Mouse (Mus musculus): ENCODE measurements at regions not wholly inside any gene's neighbourhood (a gene's known extent, or its start where the extent isn't known, plus 50 kb on each side); places are given as distances from the start of the nearest gene placed in this dataset.

DNA sequence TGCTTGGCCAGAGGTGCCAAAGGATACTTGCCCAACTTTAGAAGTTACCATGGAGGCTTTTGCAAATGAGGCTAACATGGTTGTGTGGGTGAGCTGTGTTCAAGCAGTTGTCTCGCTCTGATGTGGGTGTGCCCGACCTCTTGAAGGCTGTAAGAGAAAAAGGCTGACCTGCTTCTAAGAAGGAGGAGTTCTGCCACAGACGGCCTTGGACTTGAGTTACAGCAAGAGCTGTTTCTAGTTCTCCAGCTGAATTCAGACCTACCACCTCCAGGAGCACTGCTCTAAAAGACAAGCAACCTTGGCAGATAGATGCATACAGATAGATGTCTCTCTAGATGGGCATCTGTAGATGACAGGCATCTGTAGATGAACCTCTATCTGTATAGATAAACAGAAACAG is 202.7 kb upstream of the A230072I06Rik start:
- DNase-seq, result no peak

DNA sequence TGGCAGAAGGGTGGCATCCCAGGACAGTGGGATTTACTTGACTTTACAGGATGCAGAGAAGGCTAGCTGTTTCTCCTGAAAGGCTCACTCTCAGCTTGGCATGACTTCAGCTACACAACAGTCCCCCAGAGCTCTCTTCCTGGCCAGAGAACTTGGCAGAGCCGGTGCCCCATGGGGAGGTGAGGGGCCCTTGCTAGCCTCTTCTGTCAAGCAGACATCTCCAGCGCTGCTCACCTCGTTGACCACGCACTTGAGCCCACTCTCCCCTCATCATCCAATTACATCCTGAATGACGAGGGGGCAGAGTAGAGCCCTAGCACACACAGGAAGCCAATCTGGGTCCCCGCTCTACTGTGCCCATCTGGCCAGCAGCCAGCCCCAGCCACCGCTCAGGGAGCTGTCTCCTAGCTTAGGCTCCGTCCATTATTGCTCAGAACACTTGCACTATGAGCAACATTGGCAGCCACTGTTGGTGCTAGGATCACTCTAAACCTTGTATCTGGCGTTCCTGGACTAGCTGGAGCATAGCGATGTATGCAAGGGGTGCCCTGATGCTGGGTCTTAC is 201.7 kb upstream of the A230072I06Rik start:
- no peak for DNase-seq

DNA sequence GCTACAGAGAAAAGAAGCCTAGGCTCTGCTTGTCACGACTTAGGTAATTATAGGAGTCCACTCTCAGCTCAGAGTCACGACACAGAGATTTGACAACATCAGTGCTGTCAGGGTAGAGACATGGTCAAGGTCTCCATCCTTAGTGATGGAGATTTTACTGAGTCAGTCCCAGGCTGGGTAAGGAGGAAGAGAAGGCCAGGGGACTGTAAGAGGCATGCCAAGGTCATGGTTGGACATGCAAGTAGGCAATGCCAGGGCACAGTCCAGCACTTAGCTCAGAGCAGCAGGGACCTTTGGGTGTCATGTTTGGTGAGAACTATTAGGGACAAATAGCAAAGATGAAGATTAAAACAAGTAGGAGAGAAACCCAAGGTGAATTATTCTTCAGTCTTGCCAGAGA is 200.7 kb upstream of the A230072I06Rik start:
- no peak for DNase-seq

DNA sequence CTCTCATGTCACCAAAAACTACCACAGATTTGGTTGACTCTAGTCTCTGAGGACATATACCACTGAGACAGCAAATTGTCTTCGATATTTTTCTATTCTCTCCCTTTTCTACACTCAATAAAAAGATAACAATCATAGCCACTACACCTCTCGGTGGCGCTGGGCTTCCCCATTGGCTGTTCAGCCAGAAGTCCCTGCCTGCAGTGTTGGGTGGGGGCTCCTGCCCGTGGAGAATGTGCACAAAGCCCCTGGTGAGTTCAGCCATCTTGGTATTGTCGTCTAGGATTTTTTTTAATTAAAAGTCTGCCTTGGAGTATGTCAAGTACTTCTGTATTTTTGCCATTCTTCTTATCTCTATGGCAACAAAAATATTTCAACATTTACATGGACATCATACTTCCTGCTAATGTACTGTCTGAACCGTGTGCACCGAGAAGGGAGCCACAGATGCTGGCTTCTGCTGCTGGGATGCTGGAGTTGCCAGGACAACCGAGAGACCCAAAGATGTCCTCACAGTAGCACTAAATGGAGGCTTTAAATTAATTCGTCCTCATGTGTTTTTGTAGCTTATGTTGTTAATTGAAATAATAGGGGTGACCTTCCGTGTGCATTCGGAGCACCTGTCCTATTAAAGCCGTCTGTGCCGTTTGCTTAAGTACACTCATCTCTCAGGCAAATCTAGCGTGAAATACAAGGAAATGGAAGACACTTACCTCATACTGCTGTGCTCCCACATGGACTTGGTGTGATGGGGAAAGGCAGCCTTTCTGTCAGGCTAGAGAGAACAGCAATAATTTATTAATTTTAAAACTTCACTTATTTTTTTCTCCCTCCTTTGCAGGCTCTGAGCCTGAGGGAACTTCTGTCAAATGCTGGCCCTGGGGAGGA is 199.7 kb upstream of the A230072I06Rik start:
- DNase-seq, result no peak

DNA sequence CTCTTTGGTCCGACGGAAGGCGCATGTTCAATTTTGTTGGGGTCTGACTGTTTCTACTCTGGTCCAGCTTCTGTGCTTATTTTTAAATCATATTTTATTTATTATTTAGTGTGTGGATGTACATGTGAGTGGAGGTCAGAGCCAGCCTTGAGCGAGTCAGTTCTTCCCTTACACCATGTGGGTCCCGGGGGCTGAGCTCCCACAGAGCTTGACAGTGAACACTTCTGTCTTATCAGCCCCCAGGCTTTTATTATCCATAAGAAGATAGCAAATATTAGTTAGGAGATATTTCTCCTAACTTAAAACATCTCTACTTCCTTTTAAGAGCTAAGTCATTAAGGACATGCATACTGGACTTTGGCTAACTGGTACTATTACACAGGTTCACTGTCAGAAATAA is 197.1 kb upstream of the A230072I06Rik start:
- no peak for DNase-seq

DNA sequence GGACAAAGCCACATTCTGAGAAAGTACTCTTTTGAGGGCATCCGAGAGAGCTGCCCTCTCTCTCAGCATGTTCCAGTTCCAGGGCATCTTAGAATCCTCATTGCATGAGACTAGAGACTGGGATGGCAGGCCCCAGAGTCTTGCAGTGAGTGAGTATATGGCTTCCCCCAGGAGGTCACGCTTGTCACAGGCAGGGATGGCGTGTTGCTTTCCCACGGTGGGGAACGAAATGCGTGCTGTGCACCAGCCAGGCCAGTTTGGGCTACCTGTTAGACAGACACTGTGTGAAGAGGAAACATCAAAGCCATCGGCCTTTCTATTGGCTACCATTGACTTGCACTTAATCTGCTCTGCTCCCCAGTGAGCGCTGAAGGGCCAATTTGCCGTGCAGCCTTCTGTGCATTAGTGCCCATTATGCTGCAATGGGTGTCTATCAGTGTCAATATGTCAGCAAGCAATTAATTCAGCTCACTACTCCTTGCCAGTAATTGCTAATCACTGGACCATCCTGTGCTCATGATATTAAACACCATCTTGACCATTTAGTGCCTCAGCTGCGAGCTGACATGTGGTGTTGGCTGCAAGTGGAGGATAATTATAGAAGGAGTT is 191.3 kb upstream of the A230072I06Rik start:
- DNase-seq, result no peak

DNA sequence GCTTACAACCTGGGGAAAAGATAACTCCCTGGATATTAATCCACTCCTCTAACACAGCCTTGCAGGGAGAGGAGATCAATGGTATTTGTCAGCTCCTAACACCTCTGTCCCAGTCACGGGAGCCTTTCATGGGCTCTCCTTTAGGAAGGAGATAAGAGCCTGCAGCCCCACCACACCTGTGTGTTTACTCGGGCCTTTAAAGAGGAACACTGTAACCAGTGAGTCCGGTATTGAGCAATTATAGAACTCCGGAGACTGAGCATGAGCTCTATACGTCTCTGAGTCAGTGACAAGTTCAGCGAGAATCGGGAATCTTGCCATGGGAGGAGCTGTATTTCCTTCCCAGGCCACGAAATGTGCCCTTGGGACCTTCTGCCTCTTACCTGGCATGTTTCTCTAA is 178.5 kb upstream of the A230072I06Rik start:
- no peak for DNase-seq

DNA sequence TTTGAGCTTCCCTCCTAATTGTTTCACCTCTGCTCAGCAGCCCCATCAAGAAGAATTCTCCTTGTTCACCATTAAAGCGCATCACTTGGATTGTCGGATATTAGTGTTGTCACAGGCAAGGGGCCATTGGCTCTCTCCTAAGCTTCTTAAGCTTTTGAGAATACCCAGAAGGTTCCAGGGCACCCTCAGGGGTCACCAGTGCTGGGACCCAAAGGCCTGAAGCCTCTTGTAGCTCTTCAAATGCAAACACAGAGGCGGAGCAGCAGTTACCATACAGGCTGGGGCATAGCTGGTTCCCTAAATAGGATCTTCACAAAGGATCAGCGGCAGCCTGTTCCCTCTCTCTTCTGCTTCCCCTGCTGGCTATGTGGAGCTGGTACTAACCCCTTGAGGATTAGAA is 175.3 kb upstream of the A230072I06Rik start:
- no peak for DNase-seq

DNA sequence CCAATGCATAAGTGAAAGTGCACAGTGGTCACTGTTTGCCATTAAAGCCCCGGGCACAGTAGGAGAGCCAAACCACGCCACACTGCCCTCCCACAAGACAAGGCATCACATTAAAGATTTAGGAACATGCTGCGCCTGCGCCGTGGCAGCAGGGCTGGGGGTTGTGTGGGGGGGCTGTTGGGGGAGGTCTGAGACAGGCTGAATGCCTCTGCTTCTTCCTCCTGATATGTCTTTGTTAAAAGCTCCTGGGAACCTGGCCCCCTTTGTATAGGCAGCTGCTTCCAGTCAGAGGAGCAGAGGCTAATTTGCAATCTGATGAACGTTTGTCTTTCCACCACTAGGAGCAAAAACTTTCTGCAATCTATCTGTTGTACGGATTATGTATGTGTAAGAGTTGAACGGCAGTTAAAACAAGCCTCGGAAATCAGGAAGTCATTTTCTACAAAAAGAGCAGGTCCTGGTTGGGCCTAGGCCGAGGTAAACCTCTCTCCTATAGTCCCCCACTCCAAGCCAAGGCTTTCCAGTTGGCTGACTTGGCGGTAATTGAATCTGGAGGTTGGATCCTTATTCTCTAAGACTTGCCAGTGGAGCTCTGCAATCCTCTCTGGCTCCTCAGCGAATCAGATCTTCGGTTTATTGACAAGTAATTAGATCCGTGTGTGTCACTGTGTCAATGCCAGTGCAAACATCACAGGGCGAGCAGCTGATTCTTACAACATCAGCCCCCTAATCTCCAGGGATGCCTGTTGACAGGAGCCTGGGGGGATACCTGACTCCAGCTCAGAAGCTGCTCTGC is 173.3 kb upstream of the A230072I06Rik start:
- no peak for DNase-seq

DNA sequence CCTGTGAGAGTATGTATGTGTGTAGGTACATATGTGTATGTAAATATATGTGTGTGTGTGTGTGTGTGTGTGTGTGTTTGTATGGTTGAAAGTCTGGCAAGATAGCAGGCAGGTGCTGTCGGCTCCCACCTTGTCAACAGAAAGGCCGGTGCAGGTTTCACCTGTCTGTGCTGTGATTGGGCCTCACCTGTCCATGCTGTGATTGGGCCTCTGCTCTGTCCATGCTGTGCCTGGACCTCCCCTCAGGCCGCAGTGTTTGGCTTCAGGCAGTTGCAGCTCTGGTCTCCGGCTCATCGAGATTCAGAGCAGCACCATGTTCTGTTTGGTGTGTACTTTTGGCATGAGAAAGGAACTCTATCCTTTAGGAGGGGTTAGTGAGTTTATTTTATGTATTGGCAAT is 170.0 kb upstream of the A230072I06Rik start:
- DNase-seq, result no peak

DNA sequence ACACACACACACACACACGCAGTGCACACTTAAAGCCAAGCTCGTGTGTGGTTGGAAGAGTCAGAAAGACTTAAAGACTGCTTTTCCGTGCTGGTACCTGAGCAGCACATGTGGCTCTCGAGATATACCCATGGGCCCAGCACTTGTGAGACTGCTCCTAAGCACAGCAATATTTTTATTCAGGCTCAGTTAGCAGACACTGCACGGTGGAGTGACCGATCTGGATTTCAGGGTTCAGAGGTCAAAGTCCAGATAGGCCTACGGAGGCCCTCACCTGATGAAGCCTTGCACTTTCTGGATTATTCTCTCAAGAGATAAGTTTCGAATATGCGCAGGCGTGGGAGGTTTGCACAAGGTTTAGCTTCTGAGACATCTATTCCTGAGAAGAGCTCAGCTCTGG is 167.0 kb upstream of the A230072I06Rik start:
- no peak for DNase-seq

DNA sequence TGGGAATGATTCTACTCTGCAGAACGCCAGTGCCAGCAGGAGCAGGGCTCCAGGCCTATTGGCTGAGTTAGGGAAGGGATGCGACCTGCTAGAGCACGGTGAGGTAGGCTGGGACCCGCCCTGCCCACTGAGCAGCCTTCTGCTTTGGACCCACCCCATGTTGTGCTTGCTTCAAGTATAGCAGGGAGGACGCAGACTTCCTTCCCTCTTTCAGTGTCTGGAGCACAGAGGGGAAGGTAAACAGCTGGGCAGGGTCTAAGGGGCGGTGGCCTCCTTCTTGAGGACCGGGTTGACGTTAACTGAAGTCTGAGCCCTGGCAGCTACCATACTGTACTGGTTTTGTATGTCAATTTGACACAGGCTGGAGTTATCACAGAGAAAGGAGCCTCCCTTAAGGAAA is 165.6 kb upstream of the A230072I06Rik start:
- no peak for DNase-seq

DNA sequence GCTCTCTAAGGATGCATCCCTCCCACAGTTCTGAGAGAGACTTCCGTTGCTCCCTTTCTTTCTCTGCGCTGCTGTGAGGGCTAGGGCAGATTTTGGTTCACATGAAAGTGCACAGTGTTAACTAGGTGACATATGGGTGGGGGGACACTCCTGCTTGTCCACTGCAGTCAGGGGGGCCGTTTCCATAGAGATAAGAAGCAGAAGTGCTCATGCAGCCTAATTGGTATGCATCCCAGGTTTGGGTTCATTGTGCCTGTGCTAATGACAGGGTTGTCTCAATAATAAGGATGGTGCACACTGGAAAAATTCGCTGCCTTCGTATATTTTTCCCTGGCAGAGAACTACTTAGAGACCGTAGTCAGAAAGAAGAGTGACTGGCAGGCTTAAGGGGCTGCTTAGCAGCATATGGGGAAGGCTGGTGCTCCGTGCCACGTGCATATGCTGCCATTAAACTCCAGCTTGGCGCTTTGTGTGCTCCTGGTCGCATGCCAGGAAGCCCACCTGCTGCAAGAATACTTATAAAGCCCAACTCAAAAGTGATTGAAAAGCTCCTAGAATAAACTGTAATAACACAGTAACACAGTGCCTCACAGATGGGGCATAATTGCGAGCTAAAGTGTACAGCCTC is 152.1 kb upstream of the A230072I06Rik start:
- DNase-seq, result no peak

DNA sequence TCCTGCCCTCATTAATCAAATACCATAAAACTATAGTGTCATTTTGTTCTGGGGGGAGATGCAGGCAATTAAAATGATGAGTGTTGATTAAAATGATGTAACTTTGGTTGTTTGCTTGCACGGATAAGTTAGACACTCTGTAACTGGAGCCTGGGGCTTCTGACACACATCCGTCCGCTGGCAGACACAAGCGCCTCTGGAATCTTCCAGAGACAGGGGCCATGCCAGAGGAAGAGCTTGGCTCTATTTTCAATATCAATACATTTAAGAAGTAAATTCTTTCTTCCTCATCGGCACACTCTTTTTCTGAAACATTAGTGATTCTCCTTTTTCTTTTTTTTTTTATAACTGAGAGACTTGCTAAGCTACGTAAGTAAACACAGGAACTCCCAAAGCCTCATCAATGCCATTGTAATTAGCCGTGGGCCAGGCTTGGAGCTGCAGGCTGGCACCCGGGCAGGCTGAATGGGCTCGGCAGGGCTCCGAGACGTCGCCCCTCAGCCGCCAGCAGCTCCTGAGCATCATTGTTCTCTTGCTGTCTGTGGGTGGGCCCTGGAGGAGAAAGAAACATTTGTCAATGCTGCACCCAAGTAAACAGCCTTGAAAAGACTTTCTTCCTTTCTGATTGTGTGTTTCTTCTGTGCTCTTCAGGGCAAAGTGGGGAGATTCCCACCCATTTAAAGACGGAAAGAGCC is 151.4 kb upstream of the A230072I06Rik start:
- DNase-seq, result no peak

DNA sequence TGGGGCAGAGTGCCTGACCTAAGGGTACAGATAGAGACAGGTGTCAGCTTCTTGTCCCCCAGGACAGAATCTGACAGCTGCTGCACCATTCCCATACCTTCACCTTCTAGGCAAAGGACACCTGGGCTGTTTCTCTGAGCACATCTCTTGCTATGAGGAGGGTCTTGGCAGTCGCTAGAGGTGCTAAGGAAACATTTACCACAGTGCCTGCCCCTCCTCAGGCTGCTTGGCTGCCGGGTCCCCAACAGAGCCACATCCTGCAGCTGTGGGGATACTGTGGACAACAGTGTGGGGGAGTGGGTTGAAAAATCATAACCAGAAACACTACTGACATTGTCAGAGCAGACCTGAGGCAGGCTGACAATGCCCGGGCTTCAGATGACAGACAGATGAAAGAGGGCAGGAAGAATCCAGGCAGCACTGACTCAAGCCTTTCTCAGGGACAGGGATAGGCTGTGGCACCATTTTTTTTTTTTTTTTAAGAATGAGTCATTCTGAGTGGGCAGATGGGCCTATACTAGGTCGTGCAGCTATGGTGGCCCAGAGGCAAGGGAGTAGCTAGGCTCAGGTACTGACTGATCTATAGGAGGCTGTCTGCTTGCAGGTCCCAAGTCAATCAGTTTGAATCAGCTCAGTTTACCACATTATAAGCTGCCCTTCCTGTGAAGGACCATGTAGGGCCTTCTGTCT is 150.7 kb upstream of the A230072I06Rik start:
- no peak for DNase-seq

DNA sequence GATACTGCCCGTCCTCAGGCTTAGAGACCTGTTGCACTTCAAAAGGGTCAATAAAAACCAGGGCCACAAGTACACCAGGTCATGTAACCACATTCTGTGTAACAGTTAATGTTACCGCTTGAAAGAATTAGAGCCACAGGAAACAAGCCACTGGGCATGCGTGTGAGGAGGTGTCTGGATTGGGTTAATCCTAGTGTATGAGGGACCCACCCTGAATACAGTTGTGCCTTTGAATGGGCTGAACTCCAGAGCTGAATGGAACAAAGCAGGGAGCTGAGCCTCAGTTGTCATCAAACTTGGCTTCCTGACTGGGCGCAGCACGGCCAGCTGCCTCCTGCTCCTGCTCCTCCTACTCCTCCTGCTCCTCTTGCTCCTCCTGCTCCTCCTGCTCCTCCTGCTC is 148.0 kb upstream of the A230072I06Rik start:
- no peak for DNase-seq

DNA sequence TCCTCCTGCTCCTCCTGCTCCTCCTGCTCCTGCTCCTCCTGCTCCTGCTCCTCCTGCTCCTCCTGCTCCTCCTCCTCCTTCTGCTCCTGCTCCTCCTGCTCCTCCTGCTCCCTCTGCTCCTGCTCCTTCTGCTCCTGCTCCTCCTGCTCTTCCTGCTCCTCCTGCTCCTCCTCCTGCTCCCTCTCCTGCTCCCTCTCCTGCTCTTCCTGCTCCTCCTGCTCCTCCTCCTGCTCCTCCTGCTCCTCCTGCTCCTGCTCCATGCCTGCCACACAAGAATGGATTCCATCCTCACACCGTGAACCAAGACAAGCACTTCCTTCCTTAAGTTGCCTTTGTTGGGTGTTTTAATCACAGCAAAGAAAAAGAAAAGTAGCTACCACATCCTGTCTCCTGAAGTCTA is 144.4 kb upstream of the A230072I06Rik start:
- DNase-seq, result no peak

DNA sequence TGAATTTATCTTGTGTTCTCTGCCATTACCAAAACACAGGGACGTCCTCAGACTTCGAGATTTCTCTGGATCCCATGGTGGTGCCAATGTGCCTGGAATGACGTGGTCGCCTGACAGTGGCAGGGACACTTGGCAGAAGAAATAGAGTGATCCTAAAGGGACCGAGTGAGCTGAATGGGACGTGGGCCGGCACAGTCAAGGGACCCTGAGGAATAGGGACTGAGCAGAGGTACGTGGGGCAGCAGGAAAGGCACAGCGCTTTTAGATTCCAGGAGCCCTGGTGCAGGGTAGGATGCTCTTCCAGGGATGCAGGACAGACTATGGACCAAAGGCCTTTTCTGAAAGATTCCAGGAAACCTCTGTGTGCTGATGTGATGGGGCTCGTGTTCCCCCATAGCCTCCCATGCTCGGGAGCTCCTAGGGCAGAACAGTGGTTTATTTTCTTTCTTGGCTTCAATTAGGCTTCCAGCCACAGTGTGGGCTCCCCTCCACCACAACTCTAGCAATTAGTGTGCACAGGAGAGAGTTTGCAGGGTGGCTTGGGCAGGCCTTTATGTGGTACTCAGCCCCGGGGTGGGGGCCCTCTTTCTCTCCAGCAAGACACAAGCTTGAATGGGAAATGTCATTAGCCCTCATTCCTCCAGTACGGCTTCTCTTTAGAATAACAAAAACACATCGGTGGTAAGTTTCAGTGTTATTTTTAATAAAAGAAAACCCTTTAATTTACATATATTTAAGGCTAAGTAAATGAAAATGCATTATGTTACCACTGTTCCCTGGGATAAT is 143.0 kb upstream of the A230072I06Rik start:
- DNase-seq, result no peak

DNA sequence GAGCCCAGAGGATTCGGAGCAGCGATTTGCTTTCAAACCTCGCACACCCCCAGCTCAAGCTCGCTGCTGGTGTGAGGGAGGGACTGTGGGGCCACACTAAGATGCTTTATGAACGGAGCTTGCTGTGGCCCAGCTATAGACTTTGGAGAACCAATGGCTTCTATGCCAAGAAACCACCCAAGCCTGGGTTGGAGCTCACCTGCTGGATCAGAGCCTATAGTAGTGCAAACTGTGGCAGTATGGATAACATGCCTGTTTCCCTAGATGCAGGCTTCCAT is 142.5 kb upstream of the A230072I06Rik start:
- no peak for DNase-seq

DNA sequence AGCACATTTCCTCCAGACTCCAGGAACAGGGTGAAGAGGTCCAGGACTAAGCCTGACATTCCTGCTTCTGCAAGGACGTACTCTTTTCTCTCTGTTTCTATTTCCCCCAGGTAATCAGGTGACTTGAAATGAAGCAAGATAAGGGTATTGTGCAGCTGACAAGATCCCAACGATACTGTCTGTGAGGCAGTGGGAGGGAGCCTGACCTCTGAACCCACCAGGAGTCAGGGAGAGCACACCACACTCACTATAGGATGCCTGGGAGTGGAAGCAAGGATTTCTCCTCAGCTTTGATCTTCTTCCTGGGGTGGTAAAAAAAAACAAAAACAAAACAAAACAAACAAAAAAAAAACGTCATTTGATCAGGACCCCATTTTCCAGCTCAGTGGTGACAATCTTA is 141.1 kb upstream of the A230072I06Rik start:
- no peak for DNase-seq

DNA sequence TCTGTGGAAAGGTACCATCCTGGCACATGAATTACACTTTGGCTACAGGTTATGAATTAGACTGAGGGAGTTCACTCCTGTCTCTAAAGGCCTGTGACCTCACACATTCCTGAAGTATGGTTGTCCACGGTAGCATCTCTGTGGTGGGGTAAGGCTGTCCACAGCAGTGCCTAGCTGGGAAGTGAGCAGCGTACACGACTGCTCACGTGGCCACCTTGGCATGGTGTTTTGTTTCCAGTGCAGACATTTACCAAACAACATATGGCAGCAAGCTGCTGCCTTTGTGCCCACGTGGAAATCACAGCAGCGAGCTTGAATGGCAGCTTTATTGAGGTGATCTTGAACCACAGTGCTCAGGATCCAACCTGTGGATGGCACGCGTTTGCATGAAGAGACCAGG is 140.7 kb upstream of the A230072I06Rik start:
- DNase-seq, result no peak

All from kidney, adult 11 months (tissue).